Mouse (Mus musculus): ENCODE measurements around the gene S100a11.
"Not testable (repeated sequence)": the region's sequence is repeated elsewhere in the genome, so short reads cannot be mapped to it uniquely, and the experiment has no call there.

The S100a11 gene

DNA sequence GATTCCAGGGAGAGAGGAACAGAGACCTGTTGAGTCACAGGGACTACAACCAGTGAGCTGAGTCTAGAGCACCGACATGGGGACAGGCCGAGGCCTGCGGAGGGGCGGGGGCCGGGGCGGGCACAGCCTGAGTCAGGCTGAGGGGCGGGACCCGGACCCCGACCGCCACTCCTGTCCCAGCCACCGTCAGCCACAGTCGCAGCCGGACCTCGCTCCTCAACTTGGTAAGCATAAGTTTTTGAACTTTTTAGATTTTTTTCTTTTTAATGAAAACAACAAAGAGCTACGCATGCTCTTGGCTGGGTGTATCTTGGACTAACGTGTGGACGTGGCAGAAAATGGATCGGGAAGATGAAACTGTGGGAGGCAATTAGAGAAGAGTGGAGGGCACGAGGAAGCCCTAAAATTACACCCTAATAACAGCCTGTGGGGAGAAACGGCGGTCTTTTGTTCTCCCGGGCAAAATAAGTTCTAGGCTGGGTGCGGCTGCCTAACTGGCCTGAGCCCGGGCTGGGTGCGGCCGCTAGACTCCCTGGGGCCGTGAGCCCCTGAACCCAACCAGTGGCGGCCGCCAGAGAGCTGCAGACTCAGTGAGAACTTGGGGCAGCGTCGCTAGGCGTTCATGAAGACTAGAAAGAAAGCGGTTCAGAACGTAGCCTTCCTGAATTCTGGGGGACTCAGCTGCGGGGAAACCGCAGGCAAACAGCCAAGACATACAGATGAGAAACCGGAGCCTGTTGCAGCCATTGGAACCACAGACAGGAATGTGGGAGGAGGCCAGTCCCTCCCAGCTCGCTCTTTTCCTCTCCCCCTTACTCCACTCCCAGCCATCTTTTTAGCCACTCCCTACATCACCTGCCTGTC, at the start of gene S100a11:
TSS of gene S100a11 (plus strand) at position 159 of the 864 bp plus-strand sequence.
- peak; percentile 79 for DNase-seq (ENCODE audit: low spot score)

DNA sequence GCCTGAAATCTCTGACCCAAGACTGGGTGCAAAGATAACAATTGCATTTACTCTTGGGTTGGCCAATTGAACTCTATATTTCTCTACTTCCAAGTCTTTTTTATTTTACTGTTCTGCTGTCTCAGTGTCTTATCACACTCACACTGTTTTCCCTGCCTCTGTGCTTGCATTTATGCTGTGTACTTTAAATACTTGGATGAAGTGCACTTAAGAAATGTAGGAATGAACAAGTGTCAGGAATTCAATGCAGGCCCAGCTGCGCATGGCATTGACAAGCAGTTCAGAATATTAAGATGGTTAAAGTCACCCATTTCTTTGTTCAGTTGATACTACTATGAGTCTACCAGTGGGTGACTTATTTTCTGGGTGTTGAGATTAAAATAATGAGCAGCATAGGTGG, 40.2 kb upstream of the S100a11 start:
- no peak for DNase-seq (ENCODE audit: low spot score)

DNA sequence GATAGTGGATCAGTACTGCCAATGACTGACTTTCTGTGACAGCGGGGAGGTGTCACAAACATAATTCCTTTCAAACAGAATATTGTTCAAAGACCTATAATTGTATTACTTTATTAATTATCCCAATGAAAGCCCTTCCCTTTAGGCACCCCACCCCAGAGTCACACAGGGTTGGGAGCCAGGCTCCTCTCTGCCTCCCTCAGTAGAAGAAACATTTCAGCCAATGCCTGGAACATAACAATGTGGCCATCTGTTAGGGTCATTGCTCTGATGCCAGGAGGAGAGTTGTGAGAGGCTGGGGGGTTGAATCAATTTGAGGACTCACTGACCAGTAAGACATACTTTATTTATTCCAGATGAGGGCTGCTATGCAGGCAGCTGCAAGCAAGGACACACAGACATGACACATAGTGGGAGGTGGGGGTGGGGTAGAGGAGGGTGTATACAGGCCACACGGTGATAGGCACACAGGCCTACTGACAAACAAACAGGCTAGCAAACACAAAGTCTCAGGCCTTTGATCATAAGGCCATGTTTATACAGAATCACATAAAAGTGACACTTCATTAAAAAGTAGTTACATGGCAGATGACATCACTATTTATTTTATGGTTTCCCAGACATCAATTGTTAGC, 38.2 kb upstream of the S100a11 start:
- DNase-seq (ENCODE audit: low spot score): no peak

DNA sequence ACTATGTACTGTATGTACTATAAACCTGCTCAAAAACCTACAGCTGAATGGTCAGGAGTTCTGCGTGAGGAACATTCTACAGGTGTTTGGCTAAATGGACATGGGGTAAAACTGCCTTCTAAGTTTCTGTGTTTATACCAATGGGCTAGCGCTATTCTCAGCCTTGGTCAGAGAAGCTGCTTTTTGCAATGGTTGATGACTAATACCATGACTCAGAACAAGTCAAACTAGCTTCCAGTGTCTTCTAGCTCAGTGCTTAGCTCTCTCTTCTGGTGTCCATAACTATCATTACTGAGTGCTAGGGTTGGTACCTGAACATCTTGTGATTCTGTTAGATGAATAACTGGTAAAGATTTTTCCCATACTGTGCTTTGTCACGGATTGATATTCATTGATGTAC, 34.7 kb upstream of the S100a11 start:
- no peak for DNase-seq (ENCODE audit: low spot score)

DNA sequence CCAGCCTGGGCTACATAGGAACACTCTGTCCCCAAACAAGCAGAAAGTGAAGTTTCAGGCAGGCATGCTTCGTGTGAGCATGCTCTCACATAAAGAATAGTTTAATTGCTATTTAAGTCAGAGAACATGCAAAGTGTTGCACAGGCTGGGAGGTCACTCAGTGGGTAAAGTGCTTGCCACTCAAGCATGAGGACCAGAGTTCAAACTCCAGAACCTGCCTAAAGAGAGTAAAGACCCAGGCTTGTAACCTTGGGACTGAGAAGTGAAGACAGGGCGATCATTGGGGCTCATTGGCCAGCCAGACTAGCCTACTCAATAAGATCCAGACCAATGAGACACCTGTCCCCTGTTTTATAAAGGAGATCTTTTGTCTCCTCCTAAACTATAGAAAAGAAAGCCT, 31.7 kb upstream of the S100a11 start:
- DNase-seq (ENCODE audit: low spot score): no peak

DNA sequence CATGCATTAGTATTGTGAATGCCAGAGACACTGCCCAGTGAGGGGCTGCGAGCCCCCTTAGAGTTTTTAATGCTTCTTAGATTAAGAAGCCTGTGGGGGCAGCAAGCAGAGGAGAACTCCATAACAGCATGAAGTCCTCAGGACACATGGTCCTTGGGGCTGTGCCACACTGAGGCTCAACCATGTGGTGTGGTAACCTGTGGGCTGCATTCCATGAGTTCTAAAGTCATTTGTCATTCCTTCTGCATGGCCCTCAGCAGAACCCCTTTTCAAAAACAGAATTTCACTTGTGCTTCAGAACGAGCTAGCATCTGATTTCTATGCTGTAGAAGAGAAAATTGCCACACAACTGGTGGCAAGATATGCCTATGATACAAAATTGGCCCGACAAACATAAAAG, 28.1 kb upstream of the S100a11 start:
- no peak for DNase-seq (ENCODE audit: low spot score)

DNA sequence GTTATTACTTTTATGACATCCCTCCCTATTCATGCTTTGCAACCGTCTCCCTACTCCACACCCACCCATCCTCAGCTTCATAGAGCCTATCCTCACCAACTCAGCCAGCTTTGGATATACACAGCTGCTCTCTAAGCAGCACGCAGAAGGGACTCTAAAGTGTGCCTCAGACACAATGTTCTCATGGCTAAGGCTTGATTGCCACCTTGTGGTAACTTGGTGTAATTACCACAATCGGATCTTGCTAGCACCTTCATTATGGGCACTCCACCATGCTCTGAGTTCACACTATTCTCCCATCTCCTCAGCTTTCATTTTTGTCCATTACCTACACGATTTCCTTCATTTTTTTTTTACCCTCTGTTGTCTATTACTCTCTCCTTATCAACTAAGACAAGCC, 26.3 kb upstream of the S100a11 start:
- DNase-seq (ENCODE audit: low spot score): peak; percentile 84

DNA sequence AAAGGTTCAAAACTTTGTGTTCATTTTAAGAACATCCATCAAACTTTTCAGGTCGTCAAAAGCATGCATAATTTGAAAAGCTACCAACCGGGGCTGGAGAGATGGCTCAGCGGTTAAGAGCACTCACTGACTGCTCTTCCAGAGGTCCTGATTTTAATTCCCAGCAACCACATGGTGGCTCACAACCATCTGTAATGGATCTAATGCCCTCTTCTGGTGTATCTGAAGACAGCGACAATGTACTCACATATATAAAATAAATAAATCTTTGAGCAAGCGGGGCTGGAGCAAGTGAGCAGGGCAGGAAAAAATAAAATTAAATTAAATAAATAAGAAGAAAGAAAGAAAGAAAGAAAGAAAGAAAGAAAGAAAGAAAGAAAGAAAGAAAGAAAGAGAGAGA, 25.5 kb upstream of the S100a11 start:
- DNase-seq (ENCODE audit: low spot score): not testable (repeated sequence)

DNA sequence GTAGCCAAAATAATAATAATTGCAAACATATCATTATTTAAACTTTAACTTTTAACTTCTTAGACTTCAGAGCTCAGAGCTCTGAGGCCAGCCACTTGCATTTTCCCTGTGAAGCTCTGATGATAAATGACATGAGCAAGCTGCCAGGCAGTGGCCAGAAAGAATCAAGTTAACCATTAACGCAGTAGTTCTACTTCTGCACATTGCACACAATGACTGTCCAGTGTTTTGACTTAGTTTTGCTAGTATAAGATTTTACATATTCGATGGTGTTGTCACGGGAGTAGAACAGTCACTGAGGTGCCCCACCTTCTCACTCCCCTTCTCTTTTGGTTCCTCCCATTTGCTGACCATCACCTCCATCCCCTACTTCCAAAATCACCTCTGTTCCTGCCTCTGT, 23.2 kb upstream of the S100a11 start:
- DNase-seq (ENCODE audit: low spot score): no peak

DNA sequence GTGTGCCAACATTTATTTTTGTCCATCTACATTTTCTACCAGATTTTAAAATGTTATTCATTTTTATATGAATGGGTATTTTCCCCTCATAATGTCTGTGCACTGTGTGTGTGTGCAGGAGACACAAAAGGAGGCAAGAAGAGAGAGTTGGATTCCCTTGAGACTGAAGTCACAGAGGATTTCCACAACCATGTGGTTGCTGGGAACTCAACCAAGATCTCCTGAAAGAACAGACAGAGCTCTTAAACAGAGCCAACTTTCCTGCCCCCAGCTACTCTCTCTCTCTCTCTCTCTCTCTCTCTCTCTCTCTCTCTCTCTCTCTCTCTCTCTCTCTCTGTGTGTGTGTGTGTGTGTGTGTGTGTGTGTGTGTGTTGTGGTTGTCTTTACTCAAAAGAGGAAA, 21.2 kb upstream of the S100a11 start:
- peak; percentile 83 for DNase-seq (ENCODE audit: low spot score)

DNA sequence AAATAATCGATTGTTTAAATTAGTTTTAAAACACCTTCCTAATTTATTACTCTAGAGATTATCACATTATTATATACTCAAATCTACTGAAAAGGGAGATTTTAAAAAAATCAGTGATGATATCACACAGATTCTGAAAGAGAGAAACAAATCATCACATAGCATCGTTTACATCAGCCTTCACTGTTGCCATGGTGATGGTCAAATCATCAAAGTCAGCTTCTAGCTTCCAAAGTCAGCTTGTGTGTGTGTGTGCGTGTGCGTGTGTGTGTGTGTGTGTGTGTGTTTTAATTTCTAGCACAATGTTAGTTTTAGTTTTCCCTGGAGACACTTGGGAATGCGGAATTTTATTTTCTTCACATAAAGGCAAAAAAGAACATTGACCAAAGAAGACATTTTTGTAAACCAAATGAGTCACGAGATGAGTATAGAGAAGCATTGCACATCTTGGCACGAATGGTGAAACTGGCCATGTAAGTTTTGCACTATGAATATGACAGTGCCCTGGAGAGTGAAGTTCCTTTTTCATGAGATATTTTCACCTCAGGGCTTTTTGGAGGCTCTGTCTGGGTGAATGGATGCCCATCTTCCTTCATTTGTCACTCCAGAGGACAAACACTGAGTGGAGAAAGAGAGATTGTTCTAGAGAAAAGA, 15.6 kb upstream of the S100a11 start:
- DNase-seq (ENCODE audit: low spot score): no peak

DNA sequence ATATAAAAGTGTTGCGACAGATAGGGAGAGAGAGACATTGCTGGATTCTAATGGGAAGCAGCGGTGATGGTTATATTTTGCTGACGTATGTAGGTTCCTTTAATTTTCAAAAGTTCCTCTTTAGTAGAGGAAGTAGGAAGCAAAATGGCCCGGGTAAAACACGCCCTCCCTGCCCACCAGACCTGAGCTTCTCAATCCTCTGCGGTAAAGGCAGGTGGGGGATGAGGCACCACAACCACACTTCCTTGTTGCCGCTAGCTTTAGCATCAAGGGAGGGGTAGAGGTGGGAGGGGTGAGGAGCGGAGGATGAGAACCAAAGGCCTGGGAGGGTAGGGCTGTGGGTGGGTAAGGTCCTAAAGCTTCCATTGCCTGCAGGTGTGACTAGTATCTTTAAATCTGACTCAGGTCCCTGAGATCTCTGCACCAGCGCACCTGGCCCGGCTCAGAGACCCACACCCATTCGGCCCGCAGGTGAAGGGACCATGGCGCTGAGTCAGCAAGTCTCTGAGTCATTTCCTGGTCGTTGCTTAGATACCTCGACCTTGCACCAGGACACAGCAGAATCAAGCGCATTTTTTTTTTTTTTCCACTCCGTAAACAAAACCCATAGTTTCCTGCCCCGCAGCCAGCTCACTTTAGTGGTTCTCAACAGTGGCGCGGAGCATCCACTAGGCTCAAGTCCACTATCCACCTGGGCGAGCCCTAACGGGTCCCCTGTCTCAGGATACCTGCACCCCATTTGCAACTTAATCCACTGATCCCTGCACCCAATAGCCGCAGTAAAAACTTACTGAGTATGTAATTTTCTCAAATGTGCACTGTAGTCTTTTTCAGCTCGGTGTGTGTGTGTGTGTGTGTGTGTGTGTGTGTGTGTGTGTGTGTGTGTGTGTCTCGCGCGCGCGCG, 14.1 kb upstream of the S100a11 start:
- DNase-seq (ENCODE audit: low spot score): no peak

DNA sequence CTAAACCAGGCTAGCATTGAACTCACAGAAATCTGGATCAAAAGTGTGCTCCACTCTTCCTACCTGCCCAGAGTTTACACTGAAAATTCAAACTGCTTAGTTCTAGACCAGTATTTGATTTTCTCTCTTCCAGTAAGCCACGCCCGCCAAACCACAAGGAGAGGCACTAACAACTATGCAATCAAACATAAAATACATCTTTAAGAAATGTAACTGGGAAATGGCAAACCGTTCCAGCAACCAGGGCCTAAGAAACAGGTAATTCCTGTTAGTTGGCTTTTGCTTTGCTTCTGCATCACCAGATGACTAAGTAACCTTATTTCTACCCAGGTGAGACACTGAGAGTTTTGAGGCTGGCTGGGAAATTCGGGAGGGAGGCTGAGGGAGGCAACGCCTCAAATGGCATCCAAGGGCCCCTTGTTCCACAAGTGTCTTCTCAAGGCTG, 13.4 kb upstream of the S100a11 start:
- DNase-seq (ENCODE audit: low spot score): no peak

DNA sequence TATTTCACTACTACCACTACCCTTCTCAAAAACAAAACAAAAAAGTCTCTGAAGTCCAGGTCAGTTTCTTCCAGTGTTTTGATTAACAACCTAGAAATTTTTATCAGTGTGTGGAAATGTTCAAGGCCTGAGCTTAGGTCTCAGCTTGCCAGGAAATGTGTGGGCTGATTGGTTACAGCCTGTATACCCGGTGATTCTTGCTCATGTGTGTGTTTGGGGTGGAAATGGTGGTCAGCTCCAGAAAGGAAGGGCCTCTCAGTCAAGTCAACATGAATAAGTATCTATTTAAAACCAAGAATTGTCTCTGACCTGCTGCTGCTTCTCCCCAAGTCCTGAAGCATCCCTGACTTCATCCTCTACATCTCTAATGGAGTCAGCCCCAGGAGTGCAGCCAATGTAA, 11.0 kb upstream of the S100a11 start:
- DNase-seq (ENCODE audit: low spot score): no peak

DNA sequence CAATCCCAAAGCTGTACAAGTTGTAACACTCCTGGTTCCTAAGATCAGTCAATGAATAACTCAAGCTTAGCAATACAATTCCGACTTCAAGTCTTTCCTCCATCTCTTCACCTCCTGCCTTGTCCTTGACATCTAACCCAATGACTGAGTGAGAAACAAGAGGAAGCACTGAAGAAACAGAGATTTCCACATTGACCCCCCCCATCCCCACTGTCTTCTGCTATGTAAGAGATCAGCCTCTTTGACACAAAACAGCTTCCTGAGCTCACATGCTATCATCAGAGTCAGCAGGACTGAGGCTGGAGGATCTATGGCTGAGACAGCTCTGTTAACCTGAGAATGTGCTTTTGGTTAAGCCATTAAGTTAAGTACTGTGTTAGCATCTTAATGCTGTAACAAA, 9.3 kb upstream of the S100a11 start:
- no peak for DNase-seq (ENCODE audit: low spot score)

DNA sequence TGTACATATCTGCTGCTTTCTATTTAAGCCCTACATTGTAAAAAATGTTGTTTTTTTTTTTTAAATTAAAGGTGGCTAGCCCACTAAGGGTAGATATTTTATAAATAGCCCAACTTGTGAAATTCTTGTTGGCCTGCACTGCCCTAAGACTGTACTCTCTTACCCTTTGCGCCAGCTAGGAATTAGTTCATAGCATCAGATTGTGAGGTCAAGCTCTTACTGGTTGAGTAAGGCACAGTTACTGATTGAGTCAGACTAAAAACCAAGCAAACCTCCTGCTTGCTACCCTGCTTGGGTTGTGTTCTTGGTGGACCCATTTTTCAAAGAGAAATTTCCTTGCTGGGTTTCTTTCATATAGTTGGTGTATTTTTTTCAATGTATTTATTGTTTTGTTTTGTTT, 8.5 kb upstream of the S100a11 start:
- DNase-seq (ENCODE audit: low spot score): peak; percentile 75

DNA sequence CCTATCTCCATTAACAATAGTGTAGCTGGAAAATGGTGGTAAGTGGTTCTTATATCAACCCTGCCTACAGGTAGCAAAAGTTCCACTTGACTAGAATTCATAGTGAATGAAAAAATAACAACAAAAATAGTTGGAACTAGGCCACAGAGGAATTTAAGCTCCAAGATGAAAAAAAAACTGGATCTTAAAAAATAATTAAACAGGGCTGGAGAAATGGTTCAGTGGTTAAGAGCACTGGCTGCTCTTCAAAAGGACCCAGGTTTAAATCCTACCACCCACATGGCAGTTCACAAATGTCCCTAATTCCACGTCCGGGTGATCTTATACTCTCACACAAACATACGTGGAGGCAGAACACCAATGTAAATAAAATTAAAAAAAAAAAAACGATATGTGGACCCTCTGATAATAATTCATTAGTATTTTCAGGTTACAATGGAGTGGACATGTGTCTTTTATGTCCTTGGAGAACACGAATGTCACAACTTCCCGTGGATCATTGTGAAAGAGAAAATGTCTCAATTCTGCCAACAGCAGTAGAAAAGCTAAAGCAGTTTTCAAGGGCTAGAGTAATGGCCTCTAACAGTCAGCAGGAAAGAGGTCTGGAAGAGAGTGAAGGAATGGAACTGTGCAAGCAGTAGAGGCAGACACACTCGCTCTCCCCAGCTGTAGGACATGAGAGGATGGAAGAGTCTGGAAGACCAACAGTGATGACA, 7.7 kb upstream of the S100a11 start:
- DNase-seq (ENCODE audit: low spot score): peak; percentile 55

DNA sequence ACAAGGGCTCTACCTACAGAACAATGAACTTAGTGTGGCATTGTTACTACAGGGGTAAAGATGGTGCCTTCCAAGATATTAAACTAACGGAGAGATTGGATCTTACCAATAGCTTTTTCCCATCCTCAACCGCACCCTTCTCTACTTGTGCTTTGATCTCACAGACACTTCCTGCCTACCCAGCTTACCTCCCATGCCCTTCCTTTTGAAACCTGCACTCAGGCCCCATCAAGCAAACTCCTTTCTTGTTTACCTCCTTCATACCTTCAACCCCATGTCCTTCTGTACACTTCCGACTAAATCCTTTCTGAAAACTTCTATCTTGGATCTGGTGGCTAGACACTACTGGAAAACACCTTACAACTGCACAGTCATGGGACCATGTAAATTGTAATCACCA, 5.7 kb upstream of the S100a11 start:
- DNase-seq (ENCODE audit: low spot score): no peak

DNA sequence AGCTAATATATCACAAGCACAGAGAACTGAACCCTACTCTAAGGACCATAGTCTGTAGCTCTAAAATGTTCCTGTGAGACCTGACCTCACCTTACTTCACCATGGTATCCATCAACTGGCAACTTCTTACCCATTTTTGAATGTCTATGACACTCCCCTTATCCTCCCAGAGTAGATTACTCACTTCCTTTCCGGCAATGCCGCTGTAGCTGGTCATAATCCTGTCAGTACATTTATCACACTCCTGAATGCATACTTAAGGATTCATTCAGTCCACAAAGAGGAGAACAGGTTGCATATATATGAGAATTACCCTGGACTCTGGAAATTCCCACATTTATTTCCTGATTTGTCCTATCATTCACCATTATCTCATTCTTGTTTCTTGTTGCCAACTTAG, 2.9 kb upstream of the S100a11 start:
- DNase-seq (ENCODE audit: low spot score): no peak

DNA sequence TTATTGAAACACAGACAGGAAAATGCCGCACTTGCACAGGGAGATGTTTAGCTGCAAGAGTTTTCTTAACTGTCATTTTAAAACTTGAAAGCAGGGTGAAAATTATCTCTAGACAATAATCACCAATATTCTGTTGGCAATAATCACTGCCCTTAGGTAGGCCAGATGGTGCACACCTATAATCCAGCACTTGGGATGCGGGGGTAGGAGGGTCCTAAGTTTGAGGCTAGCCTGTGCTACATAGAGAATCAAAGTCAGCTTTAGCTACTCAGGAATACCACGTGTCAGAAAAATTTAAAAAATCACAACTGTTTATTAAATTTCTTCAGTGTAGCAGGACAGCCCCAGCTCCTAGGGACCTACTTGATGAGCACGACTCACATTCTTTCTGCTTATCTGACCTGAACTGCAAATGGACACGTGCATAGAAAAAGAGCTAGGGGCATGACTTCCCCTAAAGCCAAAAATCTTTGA, 395 bp upstream of the S100a11 start:
- no peak for DNase-seq (ENCODE audit: low spot score)

DNA sequence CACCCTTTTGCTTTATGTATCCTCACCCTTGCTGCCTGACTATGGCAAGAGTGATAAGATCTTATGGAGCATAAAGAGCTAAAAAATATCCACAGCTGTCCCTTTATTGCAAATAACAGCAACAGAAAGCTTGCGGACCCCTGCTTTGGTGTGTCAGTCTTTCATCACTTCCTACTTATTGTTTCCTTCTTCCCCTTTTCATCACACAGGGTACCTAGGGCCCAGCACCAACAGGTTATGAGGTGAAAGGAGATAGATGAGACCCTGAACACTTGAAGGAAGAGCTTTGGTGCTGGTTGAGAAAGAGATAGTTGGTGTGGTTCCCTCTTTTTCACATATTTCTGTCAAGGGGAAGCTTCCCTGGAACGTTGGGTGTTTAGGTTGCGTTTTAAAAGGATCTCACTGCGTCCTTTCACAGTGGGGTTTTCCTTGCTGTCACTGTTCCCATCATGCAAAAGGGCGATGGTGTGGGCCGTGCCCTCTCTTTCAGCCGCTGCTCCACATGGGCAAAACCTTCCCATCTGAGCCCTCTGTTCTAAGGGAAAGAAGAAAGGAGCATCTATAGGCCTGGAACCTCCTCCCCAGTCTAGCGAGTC, 1.3 kb downstream of the S100a11 start:
- DNase-seq (ENCODE audit: low spot score): peak; percentile 27

Measured in adipocyte (in vitro differentiated cells).